Mouse (Mus musculus) midbrain, embryonic 12.5 days (tissue): Measurements from ENCODE around the gene Ifi35. TPM values are rescaled to one million over a fixed set of nuclear protein-coding genes. Genes with fewer than 3 reads are reported as not detected.

Source experiments
- ATAC-seq: fragments of 200-750 bp; cut with Nextera tagmentation; 2 replicates; pipeline ENCODE4 v1.8.0; 2017; ENCODE audit warnings: low read depth, moderate TSS enrichment, moderate library complexity; ENCODE audit not compliant: low FRiP score
- H3K27ac ChIP-seq: fragments of 300-500 bp; sonication (generic); replicated peaks from 2 replicates; pipeline ENCODE4 v1.5.1; 2016; ENCODE audit warnings: mild to moderate bottlenecking
- H3K27me3 ChIP-seq: fragments of 300-500 bp; sonication (generic); 2 replicates; pipeline ENCODE4 v1.6.1; 2016; ENCODE audit warnings: mild to moderate bottlenecking
- H3K36me3 ChIP-seq: fragments of 300-500 bp; sonication (generic); 2 replicates; pipeline ENCODE4 v1.6.1; 2016
- H3K4me1 ChIP-seq: fragments of 300-500 bp; sonication (generic); 2 replicates; pipeline ENCODE4 v1.6.1; 2016
- H3K4me2 ChIP-seq: fragments of 300-500 bp; sonication (generic); replicated peaks from 2 replicates; pipeline ENCODE4 v1.6.1; 2016; ENCODE audit warnings: mild to moderate bottlenecking, moderate library complexity
- H3K4me3 ChIP-seq: fragments of 300-500 bp; sonication (generic); 2 replicates; pipeline ENCODE4 v1.5.1; 2016; ENCODE audit warnings: mild to moderate bottlenecking
- H3K9ac ChIP-seq: fragments of 300-500 bp; sonication (generic); replicated peaks from 2 replicates; pipeline ENCODE4 v1.6.1; 2016; ENCODE audit warnings: mild to moderate bottlenecking, moderate library complexity
- H3K9me3 ChIP-seq: fragments of 300-500 bp; sonication (generic); 2 replicates; pipeline ENCODE4 v1.6.1; 2016; ENCODE audit warnings: mild to moderate bottlenecking
- WGBS: fragments of 180-500 bp; shearing (Covaris S2); methylation state at CpG from one replicate; pipeline ENCODE4 v1.1.7; 2016; 5-methylcytosine and 5-hydroxymethylcytosine counted together
- microRNA-seq: library from miRNA; unstranded; fragments of <30 nt; microRNA quantifications from one replicate; pipeline ENCODE4, GENCODE M21; 2017
- polyA plus RNA-seq: library from polyadenylated mRNA; unstranded; fragments of >200 nt; fragmentation: Nextera tagmentation; extraction: Ambion mirVana; gene quantifications from 2 replicates; pipeline ENCODE4 v1.2.1, GENCODE M21; 2016

Gene Ifi35
- polyA plus RNA-seq, 1 experiment from 2014 or later: 3.9 TPM

DNA sequence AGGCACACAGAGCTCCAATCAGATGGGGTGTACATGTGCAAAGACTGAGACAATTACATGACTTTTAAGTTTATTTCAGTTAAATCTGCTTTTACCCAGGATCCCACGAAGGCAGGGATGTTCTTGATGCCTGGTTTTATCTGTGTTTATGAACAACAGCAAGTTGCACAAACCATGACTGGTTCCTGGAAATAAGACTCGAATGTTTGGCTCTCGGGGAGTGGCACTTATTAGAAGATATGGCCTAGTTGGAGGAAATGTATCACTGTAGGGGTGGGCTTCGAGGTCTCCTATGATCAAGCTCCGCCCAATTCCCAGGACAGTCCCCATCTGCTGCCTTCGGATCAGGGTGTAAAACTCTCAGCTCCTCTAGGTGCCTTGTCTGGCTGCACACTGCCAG is 37.9 kb downstream of the Ifi35 start:
- H3K4me2 ChIP-seq: no peak overlapping the region
- ATAC-seq: no peak
- 78% methylated on average over 6 of the region's 6 CpGs for WGBS
- H3K9ac ChIP-seq: no peak overlapping the region
- peaks cover 24% of the 10 kb centered on the region for H3K4me1 ChIP-seq
- no peaks in the 10 kb centered on the region for H3K9me3 ChIP-seq
- H3K27me3 ChIP-seq: no peaks in the 10 kb centered on the region
- peaks cover 19% of the 10 kb centered on the region for H3K36me3 ChIP-seq
- H3K4me3 ChIP-seq: no peak overlapping the region
- H3K27ac ChIP-seq: peak overlapping the region; percentile 82

DNA sequence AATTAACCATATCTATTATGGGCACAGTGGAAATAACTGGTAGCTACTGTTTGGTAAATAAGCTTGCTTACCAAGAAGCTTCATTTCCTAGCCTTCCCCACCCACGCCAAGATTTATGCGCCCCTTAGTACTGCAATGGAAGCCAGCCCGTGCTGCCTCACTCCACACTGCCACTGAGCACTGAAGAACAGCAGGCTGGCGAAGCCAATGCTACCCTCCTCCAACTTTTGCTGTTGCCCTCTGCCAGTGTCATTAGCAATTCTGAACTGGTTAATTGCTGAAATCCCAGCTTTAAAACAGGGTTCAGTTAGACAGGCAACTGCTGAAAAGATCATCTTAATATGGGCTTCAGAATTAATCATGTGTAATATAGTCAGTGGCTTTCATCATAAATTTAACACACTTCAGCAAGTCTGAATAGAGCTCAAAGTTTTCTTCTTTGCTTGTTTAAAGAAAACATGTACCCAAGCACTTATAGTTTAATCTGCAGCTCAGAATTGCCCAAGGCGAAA is 58.1 kb downstream of the Ifi35 start:
- Histone ChIP-seq H3K9ac (no peak overlapping the region), H3K36me3 (peaks cover 52% of the 10 kb centered on the region), H3K27me3 (no peaks in the 10 kb centered on the region), H3K4me3 (no peak overlapping the region), H3K4me2 (no peak overlapping the region), H3K4me1 (no peaks in the 10 kb centered on the region), H3K27ac (no peak overlapping the region), H3K9me3 (no peaks in the 10 kb centered on the region)
- no peak for ATAC-seq
- WGBS: 87% methylated on average over 5 of the region's 5 CpGs

DNA sequence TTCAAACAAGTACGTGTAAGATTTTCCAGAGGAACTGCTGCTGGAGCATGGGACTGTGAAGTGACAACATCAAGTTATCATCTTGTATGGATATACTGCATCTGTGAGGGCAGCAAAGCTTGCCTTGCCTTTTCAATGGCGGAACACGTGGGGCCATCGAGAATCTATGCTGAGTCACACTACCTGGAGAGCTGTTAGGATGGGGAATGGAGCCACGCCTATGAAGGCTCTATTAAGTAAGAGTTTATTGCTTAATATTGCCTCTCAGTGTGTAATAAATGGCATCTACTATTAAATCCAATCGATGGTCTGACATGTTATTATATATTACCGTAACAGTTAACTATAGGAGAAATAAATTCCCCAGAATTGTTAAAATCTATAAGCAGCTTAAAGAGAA is 58.9 kb downstream of the Ifi35 start:
- WGBS: 94% methylated on average over 7 of the region's 7 CpGs

More for the DNA sequence above, 58.9 kb downstream of the Ifi35 start:
- H3K4me2 ChIP-seq: no peak overlapping the region
- no peak overlapping the region for H3K27ac ChIP-seq
- no peaks in the 10 kb centered on the region for H3K9me3 ChIP-seq
- ATAC-seq: no peak
- H3K9ac ChIP-seq: no peak overlapping the region
- H3K4me3 ChIP-seq: no peak overlapping the region
- no peaks in the 10 kb centered on the region for H3K27me3 ChIP-seq
- no peaks in the 10 kb centered on the region for H3K4me1 ChIP-seq
- peaks cover 51% of the 10 kb centered on the region for H3K36me3 ChIP-seq

Small RNAs within 50 kb of the gene (microRNA-seq; reads per million reads assigned to microRNA genes)
- not detected for gene Mir6929

Other genes with a start within 250 kb of the Ifi35 start
- 12.6 and 14.4 TPM in 2 replicates for gene Ezh1, start 221.9 kb upstream of the Ifi35 start, polyA plus RNA-seq
- gene Ramp2, start 202.4 kb upstream of the Ifi35 start, polyA plus RNA-seq: 70.3 and 76.3 TPM in 2 replicates
- gene Vps25, start 194.7 kb upstream of the Ifi35 start, polyA plus RNA-seq: 101 and 102 TPM in 2 replicates
- 7.8 and 10.2 TPM in 2 replicates for gene Wnk4, start 187.8 kb upstream of the Ifi35 start, polyA plus RNA-seq
- 1.3 and 1.6 TPM in 2 replicates for gene Cntd1, start 169.4 kb upstream of the Ifi35 start, polyA plus RNA-seq
- gene Coa3, start 169.3 kb upstream of the Ifi35 start, polyA plus RNA-seq: 196 and 198 TPM in 2 replicates
- gene Becn1, start 146.1 kb upstream of the Ifi35 start, polyA plus RNA-seq: 162 and 173 TPM in 2 replicates
- gene Psme3, start 132.2 kb upstream of the Ifi35 start, polyA plus RNA-seq: 163 and 180 TPM in 2 replicates
- 2.1 and 3.1 TPM in 2 replicates for gene Aoc2, start 123.3 kb upstream of the Ifi35 start, polyA plus RNA-seq
- gene Aoc3, start 117.8 kb upstream of the Ifi35 start, polyA plus RNA-seq: not detected in 2 replicates
- gene G6pc, start 80.8 kb upstream of the Ifi35 start, polyA plus RNA-seq: not detected in 2 replicates
- gene Aarsd1, start 30.8 kb upstream of the Ifi35 start, polyA plus RNA-seq: 90.8 and 91.0 TPM in 2 replicates
- 5.6 and 7.8 TPM in 2 replicates for gene Gm27029, start 23.6 kb upstream of the Ifi35 start, polyA plus RNA-seq
- 27.0 and 30.2 TPM in 2 replicates for gene Rundc1, start 23.3 kb upstream of the Ifi35 start, polyA plus RNA-seq
- 2.3 and 3.1 TPM in 2 replicates for gene Ptges3l, start 23.1 kb upstream of the Ifi35 start, polyA plus RNA-seq
- gene Rpl27, start 6.1 kb upstream of the Ifi35 start, polyA plus RNA-seq: 310 and 319 TPM in 2 replicates
- 89.5 and 92.3 TPM in 2 replicates for gene Rnd2, start 16.6 kb downstream of the Ifi35 start, polyA plus RNA-seq
- gene Vat1, start 17.8 kb downstream of the Ifi35 start, polyA plus RNA-seq: 69.3 and 73.0 TPM in 2 replicates
- gene Brca1, start 103.5 kb downstream of the Ifi35 start, polyA plus RNA-seq: 16.1 and 21.1 TPM in 2 replicates
- gene Nbr1, start 103.7 kb downstream of the Ifi35 start, polyA plus RNA-seq: 119 and 130 TPM in 2 replicates
- gene Tmem106a, start 133.8 kb downstream of the Ifi35 start, polyA plus RNA-seq: 3.4 and 4.5 TPM in 2 replicates
- not detected in 2 replicates for gene Gm11634, start 150.8 kb downstream of the Ifi35 start, polyA plus RNA-seq
- gene Rdm1, start 178.8 kb downstream of the Ifi35 start, polyA plus RNA-seq: 41.9 and 48.9 TPM in 2 replicates
- gene Arl4d, start 217.1 kb downstream of the Ifi35 start, polyA plus RNA-seq: 6.5 and 8.4 TPM in 2 replicates